Mouse (Mus musculus) limb, embryonic 15.5 days (tissue): ENCODE measurements at regions not wholly inside any gene's neighbourhood (a gene's known extent, or its start where the extent isn't known, plus 50 kb on each side); places are given as distances from the start of the nearest gene placed in this dataset.

Experiments used
- ATAC-seq: fragments of 200-750 bp; cut with Nextera tagmentation; 2 replicates; pipeline ENCODE4 v1.8.0; 2017; ENCODE audit warnings: low read depth, moderate TSS enrichment; ENCODE audit not compliant: insufficient number of reproducible peaks, low FRiP score, low TSS enrichment
- H3K27ac ChIP-seq: fragments of 300-500 bp; sonication (generic); 2 replicates; pipeline ENCODE4 v1.5.1; 2015; ENCODE audit warnings: moderate library complexity, mild to moderate bottlenecking, inconsistent platforms
- H3K27me3 ChIP-seq: fragments of 300-500 bp; sonication (generic); 2 replicates; pipeline ENCODE4 v1.6.1; 2015; ENCODE audit warnings: inconsistent platforms
- H3K36me3 ChIP-seq: fragments of 300-500 bp; sonication (generic); 2 replicates; pipeline ENCODE4 v1.6.1; 2015; ENCODE audit warnings: inconsistent platforms
- H3K4me1 ChIP-seq: fragments of 300-500 bp; sonication (generic); 2 replicates; pipeline ENCODE4 v1.6.1; 2015; ENCODE audit warnings: inconsistent platforms
- H3K4me2 ChIP-seq: fragments of 300-500 bp; sonication (generic); 2 replicates; pipeline ENCODE4 v1.6.1; 2015; ENCODE audit warnings: mild to moderate bottlenecking, inconsistent platforms
- H3K4me3 ChIP-seq: fragments of 300-500 bp; sonication (generic); 2 replicates; pipeline ENCODE4 v1.5.1; 2015; ENCODE audit warnings: mild to moderate bottlenecking, inconsistent platforms
- H3K9ac ChIP-seq: fragments of 300-500 bp; sonication (generic); 2 replicates; pipeline ENCODE4 v1.6.1; 2015; ENCODE audit warnings: inconsistent platforms
- H3K9me3 ChIP-seq: fragments of 300-500 bp; sonication (generic); 2 replicates; pipeline ENCODE4 v1.6.1; 2016; ENCODE audit warnings: inconsistent platforms
- WGBS: fragments of 180-500 bp; shearing (Covaris S2); methylation state at CpG from one replicate; pipeline ENCODE4 v1.1.7; 2015; 5-methylcytosine and 5-hydroxymethylcytosine counted together

GRCm38 (mm10) chr1:57609307-57609706 is 164.7 kb upstream of the Spats2l start:
- Histone ChIP-seq H3K27me3 (no peaks in the 10 kb centered on the region), H3K4me1 (peaks cover 30% of the 10 kb centered on the region), H3K9me3 (no peaks in the 10 kb centered on the region), H3K4me2 (no peak overlapping the region), H3K9ac (no peak overlapping the region), H3K36me3 (no peaks in the 10 kb centered on the region), H3K4me3 (no peak overlapping the region), H3K27ac (no peak overlapping the region)
- no peak for ATAC-seq
- 48% methylated on average over 6 of the region's 6 CpGs for WGBS

DNA sequence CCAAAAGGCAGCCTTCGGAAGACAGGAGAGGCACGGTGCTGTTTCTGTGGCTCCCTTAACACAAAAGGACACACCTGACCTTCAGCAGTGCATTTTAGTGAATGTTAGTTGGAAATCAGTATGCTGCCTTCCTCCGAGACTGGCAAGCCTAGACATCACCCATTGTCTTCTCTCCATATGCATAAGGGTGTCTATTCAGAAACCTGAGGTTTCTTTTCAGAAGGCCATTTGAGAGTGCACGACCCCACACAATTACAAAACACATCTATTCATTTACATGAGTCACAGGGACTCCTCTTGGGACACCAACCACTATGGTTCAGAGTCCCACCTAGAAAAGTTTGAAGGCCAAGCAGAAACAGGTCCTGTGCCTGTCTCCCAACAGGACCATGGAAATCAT is 161.8 kb upstream of the Spats2l start:
- Histone ChIP-seq H3K9me3 (no peaks in the 10 kb centered on the region), H3K4me3 (no peak overlapping the region), H3K9ac (no peak overlapping the region), H3K27ac (no peak overlapping the region), H3K27me3 (no peaks in the 10 kb centered on the region), H3K4me1 (0 out of 2 replicates have a peak, but pooled peaks cover 16% of the 10 kb centered on the region), H3K4me2 (no peak overlapping the region), H3K36me3 (no peaks in the 10 kb centered on the region)
- no peak for ATAC-seq
- WGBS: 84% methylated on average over 4 of the region's 4 CpGs

DNA sequence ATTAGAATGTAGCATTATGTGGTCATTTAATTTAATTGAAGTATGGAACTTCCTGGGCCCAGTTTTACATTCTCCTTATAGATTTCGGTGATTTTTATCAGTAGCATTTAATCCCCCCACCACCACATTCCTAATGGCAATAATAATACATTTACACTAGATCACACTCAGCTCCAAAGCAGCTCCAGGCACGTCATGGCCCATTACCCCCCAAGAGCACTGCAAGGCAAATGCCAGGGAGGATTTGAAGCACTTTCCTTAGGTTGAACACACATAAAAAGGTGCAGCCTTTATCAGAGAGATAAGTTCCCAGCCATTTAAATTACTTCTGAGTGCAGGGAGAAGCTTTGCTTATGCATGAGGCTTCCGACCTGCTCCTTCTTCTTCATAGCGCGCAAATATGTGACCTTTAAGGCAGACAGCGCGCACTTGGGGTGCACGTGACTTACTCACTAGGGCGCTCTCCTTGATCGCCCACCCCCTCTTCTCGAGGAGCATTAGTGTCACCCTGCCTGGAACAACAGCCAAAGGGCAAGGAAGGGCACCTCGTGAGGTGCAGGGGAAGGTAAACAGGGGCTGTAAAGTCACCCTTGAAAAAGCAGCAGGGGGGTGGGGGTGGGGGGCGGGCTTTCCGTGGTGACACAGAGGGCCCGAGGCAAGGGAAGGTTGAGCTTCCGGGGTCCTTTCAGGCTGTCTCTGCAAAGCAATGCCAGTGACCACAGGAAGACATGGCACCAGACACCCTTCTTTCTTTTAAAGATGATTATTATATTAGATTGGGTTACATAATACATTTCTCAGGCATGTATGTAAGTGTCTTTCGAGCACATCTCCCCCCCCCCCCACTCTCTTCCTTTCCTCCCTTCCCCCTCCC is 160.8 kb upstream of the Spats2l start:
- no peak overlapping the region for H3K4me3 ChIP-seq
- no peaks in the 10 kb centered on the region for H3K27me3 ChIP-seq
- no peak overlapping the region for H3K27ac ChIP-seq
- ATAC-seq: no peak
- H3K4me1 ChIP-seq: 0 out of 2 replicates have a peak, but pooled peaks cover 12% of the 10 kb centered on the region
- H3K4me2 ChIP-seq: peak overlapping the region; percentile 24; the same call in 1 of the 2 replicates
- no peaks in the 10 kb centered on the region for H3K9me3 ChIP-seq
- H3K9ac ChIP-seq: no peak overlapping the region
- H3K36me3 ChIP-seq: no peaks in the 10 kb centered on the region
- 31% methylated on average over 17 of the region's 17 CpGs for WGBS

GRCm38 (mm10) chr1:57615155-57615554 is 158.8 kb upstream of the Spats2l start:
- Histone ChIP-seq H3K27ac (no peak overlapping the region), H3K4me2 (no peak overlapping the region), H3K9ac (no peak overlapping the region), H3K4me3 (no peak overlapping the region), H3K4me1 (0 out of 2 replicates have a peak, but pooled peaks cover 6% of the 10 kb centered on the region), H3K27me3 (no peaks in the 10 kb centered on the region), H3K9me3 (no peaks in the 10 kb centered on the region), H3K36me3 (no peaks in the 10 kb centered on the region)
- no peak for ATAC-seq

DNA sequence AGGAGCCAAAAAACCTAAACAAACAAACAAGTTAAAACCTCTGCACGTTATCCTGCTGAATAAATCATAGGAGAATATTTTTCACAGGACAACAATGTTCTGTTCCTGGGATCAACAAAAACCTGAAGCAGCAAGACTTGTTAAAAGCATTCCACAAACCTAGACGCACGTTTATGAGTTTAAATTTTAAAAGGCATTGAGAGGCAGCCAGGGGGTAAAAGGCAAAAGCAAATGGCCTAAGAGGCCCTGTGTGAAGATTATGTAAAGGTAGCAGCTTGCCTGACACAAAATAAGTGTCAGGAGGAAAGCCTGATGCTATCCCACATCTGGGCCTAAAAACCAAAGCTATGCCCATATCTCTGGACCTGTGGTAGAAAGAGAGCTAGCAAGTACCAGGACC is 156.6 kb upstream of the Spats2l start:
- no peak for ATAC-seq
- H3K36me3 ChIP-seq: no peaks in the 10 kb centered on the region

DNA sequence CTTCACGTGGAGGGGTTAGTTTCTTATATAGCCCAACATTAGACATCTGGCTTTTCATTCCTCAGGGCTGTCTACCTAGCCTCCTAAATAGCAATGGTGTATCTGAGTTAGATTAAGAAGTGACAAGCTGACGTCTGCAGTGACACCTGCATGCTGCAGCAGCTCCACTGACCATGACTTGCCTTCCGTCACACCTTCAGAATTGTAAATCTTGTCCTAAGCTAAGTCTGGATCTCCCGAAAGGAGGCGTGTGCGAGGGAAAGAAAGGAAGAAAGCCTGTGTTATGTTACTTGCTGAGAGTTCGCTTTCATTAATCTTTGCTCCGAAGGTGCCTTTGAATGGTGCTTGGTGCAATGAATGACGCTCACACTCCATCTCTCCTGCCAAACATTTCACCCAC is 151.4 kb upstream of the Spats2l start:
- Histone ChIP-seq H3K4me1 (no peaks in the 10 kb centered on the region), H3K36me3 (no peaks in the 10 kb centered on the region), H3K27ac (no peak overlapping the region), H3K4me2 (no peak overlapping the region), H3K9me3 (no peaks in the 10 kb centered on the region), H3K27me3 (no peaks in the 10 kb centered on the region), H3K4me3 (no peak overlapping the region), H3K9ac (no peak overlapping the region)
- ATAC-seq: no peak
- WGBS: 70% methylated on average over 9 of the region's 9 CpGs

More for the DNA sequence above, 156.6 kb upstream of the Spats2l start:
- Histone ChIP-seq H3K4me3 (no peak overlapping the region), H3K27ac (no peak overlapping the region), H3K9me3 (no peaks in the 10 kb centered on the region), H3K4me2 (no peak overlapping the region), H3K4me1 (0 out of 2 replicates have a peak, but pooled peaks cover 6% of the 10 kb centered on the region), H3K27me3 (no peaks in the 10 kb centered on the region), H3K9ac (no peak overlapping the region)
- 50% methylated on average over 3 of the region's 3 CpGs for WGBS

DNA sequence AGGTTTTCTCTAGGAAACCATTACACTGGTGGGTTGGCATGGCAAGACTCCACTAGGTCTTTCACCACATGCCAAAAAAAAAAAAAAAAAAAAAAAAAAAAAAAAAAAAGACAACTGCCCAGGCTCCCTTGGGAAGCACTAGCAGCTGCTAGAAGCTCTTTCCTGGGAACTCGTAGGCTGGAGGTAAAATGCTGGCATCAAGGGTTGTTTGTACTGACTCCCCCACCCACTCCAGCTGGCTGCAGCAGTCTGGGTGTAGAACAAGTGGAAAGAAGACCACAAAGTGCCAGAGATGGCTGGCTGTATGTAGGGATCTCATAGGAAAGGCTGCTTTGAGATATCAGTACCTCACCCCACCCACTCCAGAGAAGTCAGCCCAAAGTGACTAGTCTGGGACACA is 140.0 kb upstream of the Spats2l start:
- Histone ChIP-seq H3K9me3 (no peaks in the 10 kb centered on the region), H3K36me3 (no peaks in the 10 kb centered on the region), H3K4me1 (peaks cover 5% of the 10 kb centered on the region; the same call in 1 of the 2 replicates), H3K9ac (no peak overlapping the region), H3K4me2 (no peak overlapping the region), H3K27ac (no peak overlapping the region), H3K4me3 (no peak overlapping the region), H3K27me3 (no peaks in the 10 kb centered on the region)
- ATAC-seq: no peak
- 52% methylated on average over 1 of the region's 1 CpGs for WGBS

GRCm38 (mm10) chr1:57642131-57642530 is 131.8 kb upstream of the Spats2l start:
- Histone ChIP-seq H3K27me3 (no peaks in the 10 kb centered on the region), H3K27ac (no peak overlapping the region), H3K36me3 (no peaks in the 10 kb centered on the region), H3K9ac (no peak overlapping the region), H3K4me2 (no peak overlapping the region), H3K9me3 (no peaks in the 10 kb centered on the region), H3K4me1 (peaks cover 5% of the 10 kb centered on the region; the same call in 1 of the 2 replicates), H3K4me3 (no peak overlapping the region)
- WGBS: 75% methylated on average over 5 of the region's 5 CpGs
- no peak for ATAC-seq

DNA sequence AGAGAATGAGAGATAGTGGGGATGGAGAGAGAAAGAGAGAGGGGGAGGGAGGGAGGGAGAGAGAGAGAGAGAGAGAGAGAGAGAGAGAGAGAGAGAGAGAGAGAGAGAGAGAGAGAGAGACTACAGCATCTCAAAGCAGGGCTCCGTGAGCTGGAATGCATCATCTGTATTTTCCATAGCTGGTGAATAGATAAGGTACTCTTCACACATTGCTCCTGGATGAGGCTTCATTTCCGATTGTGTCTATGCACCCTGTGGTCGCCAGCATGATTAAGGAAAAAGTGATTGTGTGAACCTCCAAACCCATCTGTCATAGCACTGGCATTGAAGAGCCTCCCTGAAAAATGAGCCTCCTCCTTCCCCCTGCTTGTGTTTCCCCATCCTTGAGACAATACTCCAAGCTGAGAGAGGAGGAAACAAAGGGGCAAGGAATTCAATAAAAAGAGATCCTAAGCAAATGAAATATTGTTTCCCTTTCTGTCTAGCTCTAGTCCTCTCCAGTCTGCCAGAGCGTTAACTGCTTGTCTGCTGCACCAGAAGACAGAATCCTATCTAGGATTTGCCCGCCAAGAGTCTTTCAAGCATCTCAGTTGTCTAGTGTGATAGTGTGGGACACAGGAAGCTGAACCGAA is 130.4 kb upstream of the Spats2l start:
- ATAC-seq: no peak
- no peak overlapping the region for H3K27ac ChIP-seq
- peaks cover under 1% of the 10 kb centered on the region; the same call in 1 of the 2 replicates for H3K4me1 ChIP-seq
- no peak overlapping the region for H3K9ac ChIP-seq
- H3K9me3 ChIP-seq: no peaks in the 10 kb centered on the region
- 68% methylated on average over 6 of the region's 6 CpGs for WGBS
- H3K36me3 ChIP-seq: no peaks in the 10 kb centered on the region
- no peak overlapping the region for H3K4me3 ChIP-seq
- no peaks in the 10 kb centered on the region for H3K27me3 ChIP-seq
- no peak overlapping the region for H3K4me2 ChIP-seq

DNA sequence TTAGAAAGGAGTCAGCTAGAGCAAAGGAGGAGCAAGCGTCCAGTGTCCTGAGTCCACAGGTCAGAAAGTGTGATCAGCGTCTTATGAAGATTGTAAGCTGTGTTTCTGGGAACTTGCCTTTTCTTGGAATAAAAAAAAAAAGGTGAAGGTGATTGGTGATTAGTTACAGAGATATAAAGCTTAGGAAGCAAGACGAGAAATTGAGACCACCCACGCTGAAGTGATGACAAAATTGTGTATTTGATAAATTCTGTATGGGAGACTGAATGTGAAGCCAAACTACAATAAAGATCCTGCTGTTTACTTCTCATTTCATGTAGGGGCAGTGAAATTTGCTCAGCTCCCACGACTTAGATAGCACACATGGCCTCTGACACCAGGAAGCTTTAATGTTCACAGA is 109.0 kb upstream of the Spats2l start:
- Histone ChIP-seq H3K4me1 (peaks cover 3% of the 10 kb centered on the region; the same call in 1 of the 2 replicates), H3K36me3 (no peaks in the 10 kb centered on the region), H3K27ac (no peak overlapping the region), H3K9me3 (no peaks in the 10 kb centered on the region), H3K4me2 (no peak overlapping the region), H3K27me3 (no peaks in the 10 kb centered on the region), H3K4me3 (no peak overlapping the region), H3K9ac (no peak overlapping the region)
- no peak for ATAC-seq
- WGBS: 47% methylated on average over 5 of the region's 5 CpGs

GRCm38 (mm10) chr1:57665724-57666123 is 108.2 kb upstream of the Spats2l start:
- Histone ChIP-seq H3K36me3 (no peaks in the 10 kb centered on the region), H3K4me1 (peaks cover 3% of the 10 kb centered on the region; the same call in 1 of the 2 replicates), H3K27me3 (no peaks in the 10 kb centered on the region), H3K4me3 (no peak overlapping the region), H3K27ac (no peak overlapping the region), H3K9me3 (no peaks in the 10 kb centered on the region), H3K4me2 (no peak overlapping the region), H3K9ac (no peak overlapping the region)
- 61% methylated on average over 3 of the region's 3 CpGs for WGBS
- ATAC-seq: no peak

DNA sequence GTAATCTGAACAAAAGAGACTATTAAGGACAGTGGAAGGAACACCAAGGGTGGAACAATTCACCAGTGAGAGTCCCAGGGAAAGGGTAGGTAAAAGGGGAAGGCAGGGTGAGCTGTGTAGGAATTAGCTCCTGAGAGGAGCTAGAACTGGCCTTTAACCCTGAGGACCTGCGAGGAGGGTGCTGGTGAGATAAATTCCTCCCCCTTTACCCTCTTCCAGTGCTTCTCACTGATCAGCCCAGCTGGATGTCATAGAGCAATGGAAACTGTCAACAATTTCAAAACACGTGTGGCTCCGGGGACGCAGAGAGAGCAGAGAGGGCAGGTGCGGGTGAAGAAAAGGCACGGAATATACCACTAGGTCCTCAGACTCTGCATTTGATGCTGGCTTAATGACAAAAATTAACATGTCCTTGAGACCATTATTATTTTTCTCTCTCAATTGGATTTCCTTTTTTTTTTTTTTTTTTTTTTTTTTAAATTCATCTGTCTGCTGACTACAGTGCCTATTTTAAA is 107.7 kb upstream of the Spats2l start:
- ATAC-seq: no peak
- Histone ChIP-seq H3K9ac (no peak overlapping the region), H3K4me2 (no peak overlapping the region), H3K4me1 (peaks cover 3% of the 10 kb centered on the region; the same call in 1 of the 2 replicates), H3K27ac (no peak overlapping the region), H3K9me3 (no peaks in the 10 kb centered on the region), H3K4me3 (no peak overlapping the region), H3K36me3 (no peaks in the 10 kb centered on the region), H3K27me3 (no peaks in the 10 kb centered on the region)
- 80% methylated on average over 6 of the region's 6 CpGs for WGBS
